Mouse (Mus musculus) adrenal gland, postnatal 14 days (tissue): ENCODE measurements at regions not wholly inside any gene's neighbourhood (a gene's known extent, or its start where the extent isn't known, plus 50 kb on each side); places are given as distances from the start of the nearest gene placed in this dataset.

Source experiments
- DNase-seq: peaks from one replicate; pipeline ENCODE4 v3.0.0; 2021; ENCODE audit warnings: mixed read lengths

DNA sequence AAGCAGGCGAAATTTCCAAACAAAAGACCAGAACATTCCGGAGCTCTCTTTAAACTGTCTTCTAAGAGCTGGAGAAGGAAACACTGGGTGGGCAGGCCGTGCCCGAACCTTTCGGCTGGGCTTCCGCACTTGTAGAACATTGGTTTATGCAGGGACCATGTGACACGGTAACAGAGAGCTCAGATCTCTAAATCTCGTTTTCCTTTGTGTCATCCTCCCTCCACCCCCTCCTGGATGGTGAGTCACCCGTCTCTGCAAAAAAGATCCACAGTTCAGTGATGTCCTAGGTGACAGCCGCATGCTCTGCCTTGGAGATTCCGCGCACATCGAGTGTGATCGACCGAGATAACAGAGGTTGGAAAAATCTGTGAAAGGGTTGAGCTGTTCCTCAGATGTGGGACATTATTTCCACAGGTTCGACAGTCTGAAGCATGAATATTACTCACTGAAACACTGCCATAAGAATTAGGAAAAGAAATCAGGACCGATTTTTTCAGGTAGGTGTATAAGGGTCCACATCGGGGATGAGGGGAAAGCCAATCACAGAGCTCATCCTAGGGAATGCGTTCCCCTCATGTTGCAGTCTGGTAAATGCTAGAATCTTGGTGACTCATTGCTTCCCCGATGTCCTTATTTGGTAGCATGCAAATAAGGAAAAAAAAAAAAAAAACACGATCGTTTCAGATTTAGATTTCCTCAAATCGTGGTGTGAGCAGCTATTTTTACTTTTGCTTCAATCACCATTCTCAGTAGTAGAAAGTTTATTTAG lies 70.0 kb upstream of the Foxo1 start:
- peak; percentile 88 for DNase-seq

DNA sequence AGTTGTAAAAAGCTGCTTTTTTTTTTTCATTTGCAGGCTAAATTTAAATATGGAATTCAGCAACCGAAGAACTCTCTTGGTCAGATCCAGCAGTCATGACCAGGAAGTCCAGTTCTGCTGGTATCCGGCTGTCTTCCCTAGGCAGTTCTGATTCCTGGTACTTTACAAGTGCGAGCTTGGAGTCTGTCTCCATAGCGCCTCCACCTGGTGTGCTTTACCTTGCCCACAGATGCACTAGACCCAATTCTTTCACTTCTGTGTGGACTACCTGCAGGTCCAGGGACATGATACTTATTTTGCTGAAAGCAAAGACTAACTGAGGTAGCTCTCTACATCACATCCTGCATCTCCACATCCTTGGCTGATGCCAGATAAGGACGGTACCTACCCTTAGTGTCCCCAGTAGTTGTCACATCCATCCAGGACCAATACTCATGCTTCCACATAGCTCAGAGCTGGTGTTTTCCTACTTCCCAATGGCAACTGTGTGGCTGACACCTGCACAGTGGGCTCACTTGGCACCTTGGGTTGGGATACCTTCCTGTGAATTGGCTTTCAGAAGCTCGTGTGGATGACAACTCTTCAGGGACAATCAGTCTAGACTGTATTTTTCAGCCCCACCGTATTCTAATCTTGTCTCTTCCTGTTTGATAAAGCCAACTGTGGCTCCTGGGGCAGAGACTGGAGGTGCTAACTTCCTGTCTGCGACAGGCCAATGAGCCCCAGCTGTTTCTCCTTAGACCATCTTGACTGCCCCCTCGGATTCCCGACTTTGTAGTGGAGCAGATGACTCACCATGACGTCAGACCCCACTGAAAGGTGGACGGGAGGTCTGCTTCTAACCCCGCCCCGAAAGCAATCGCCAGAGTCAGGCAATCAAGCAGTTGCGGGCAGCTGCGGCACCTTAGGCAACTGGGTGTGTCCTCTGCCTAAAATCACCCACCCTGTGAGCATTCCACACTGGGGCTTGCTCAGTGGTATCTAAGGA lies 69.1 kb upstream of the Foxo1 start:
- DNase-seq = peak; percentile 62

GRCm38 (mm10) chr3:52200106-52200505 lies 68.0 kb upstream of the Foxo1 start:
- peak; percentile 24 for DNase-seq

GRCm38 (mm10) chr3:52210556-52211302 lies 57.4 kb upstream of the Foxo1 start:
- DNase-seq = peak; percentile 38

DNA sequence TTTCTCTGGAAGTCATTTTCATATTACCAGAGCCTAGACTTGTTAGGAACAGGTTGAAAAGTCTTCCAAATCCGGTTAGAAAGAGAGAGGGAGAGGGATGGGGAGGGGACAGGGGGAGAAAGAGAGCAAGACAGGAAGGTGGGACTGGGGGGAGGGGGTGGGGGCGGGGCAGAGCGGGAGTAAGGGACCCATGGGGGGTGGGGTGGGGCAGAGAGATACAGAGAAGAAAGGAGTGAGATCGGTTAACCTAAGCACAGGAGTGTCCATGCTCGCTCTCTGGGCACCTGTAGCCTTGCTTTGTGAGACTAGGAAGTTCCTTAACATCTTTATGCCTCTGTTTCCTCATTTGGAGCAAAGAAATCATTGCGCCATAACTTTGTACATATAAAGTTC lies 56.8 kb upstream of the Foxo1 start:
- DNase-seq = no peak

- no peak for DNase-seq
These were observed 54.0 kb upstream of the Foxo1 start for GRCm38 (mm10) chr3:52214114-52214513.

GRCm38 (mm10) chr3:52215083-52215482 lies 53.1 kb upstream of the Foxo1 start:
- no peak for DNase-seq
